Mouse (Mus musculus) heart, postnatal 36 days (tissue): Measurements from ENCODE around the gene Has3. TPM values are rescaled to one million over a fixed set of nuclear protein-coding genes. Genes with fewer than 3 reads are reported as not detected.
"Not testable (repeated sequence)": the region's sequence is repeated elsewhere in the genome, so short reads cannot be mapped to it uniquely, and the experiment has no call there.

ENCODE experiments used
- DNase-seq, 2 experiments: peaks; one replicate each; pipeline ENCODE4 v3.0.0; 2021 to 2022
- intact Hi-C: fragments of 180-260 bp; cut with DNase I; formaldehyde crosslinking; loops from one replicate; pipeline ENCODE4 v1.15.1; 2025
- total RNA-seq, 2 experiments: library from RNA; stranded (reverse); gene quantifications; 2 replicates each; pipeline ENCODE4 v1.2.3; 2021

Has3 gene
- total RNA-seq, 2 experiments from 2014 or later = 1.4 to 1.5 TPM

DNA sequence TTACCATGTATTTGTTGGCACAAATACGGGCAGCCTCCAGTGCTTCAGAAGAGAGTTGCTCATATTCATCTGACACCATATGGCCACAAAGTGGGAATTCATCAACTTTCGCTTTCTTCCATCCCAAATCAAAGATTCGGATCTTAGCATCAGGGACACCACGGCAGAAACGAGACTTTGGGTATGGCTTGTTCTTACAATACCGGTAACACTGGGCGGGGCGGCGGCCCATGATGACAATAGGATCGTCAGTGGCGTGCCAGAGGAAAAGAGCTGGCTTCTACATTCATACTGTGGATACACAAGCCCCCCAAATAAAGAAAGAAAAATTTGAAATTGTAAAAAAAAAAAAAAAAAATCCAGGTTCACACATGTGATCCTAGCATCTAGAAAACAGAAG lies 58.1 kb downstream of the Has3 start:
- DNase-seq, intact Hi-C loops: not testable (repeated sequence)

- DNase-seq = peak; percentile 43 to 53
- intact Hi-C loops = no loop called here
Observed at GRCm38 (mm10) chr8:106929155-106929913, 59.3 kb downstream of the Has3 start.

GRCm38 (mm10) chr8:106929921-106930320 lies 59.9 kb downstream of the Has3 start:
- no peak for DNase-seq
- intact Hi-C loops = no loop called here

GRCm38 (mm10) chr8:106932376-106933065 lies 62.5 kb downstream of the Has3 start:
- intact Hi-C loops = no loop called here
- DNase-seq = peak in 1 of 2 experiments; percentile 29

GRCm38 (mm10) chr8:106933506-106934143 lies 63.6 kb downstream of the Has3 start:
- no peak for DNase-seq
- intact Hi-C loops = no loop called here

Other genes starting within 250 kb of the Has3 start
- gene Tango6, start 187.2 kb upstream of the Has3 start, total RNA-seq = 10 to 100 TPM; 10.7 to 11.2 TPM
- gene Utp4, start 23.4 kb downstream of the Has3 start, total RNA-seq = 10 to 100 TPM; 20.2 to 22.2 TPM
- 10 to 100 TPM; 12.7 to 13.7 TPM for gene Sntb2, start 65.5 kb downstream of the Has3 start, total RNA-seq
- gene Vps4a, start 161.0 kb downstream of the Has3 start, total RNA-seq = 10 to 100 TPM; 62.3 to 64.3 TPM
- gene Pdf, start 178.4 kb downstream of the Has3 start, total RNA-seq = 10 to 100 TPM; 61.9 to 64.7 TPM
- 10 to 100 TPM; 18.8 to 18.9 TPM for gene Cog8, start 186.4 kb downstream of the Has3 start, total RNA-seq
- 10 to 100 TPM; 21.3 to 24.8 TPM for gene Nip7, start 186.6 kb downstream of the Has3 start, total RNA-seq
- gene Tmed6, start 195.4 kb downstream of the Has3 start, total RNA-seq = not detected
- 10 to 100 TPM; 11.5 to 13.9 TPM for gene Terf2, start 226.3 kb downstream of the Has3 start, total RNA-seq